Mouse (Mus musculus): Measurements from ENCODE around the gene Fam192a.

The Fam192a gene

DNA sequence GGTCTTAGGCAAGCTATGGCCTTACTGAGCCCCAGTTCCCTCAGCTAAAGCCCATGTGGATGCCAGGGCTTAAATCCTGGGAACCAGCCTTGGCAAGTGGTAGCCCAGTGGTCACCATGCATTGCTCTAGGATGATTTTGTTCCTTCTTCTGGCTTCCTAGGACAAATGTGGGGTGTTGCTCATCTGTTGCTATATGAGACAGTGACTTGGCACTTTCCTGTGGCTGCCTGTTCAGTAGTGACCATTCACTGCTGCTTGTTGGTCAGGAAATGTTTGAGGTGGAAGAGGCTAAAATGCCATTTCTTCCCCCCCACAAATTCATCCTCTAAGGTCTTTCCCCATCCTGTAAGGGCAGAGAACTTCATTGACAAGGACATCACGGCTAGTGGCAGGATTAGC is 32.4 kb downstream of the Fam192a start:
- DNase-seq, result no peak

DNA sequence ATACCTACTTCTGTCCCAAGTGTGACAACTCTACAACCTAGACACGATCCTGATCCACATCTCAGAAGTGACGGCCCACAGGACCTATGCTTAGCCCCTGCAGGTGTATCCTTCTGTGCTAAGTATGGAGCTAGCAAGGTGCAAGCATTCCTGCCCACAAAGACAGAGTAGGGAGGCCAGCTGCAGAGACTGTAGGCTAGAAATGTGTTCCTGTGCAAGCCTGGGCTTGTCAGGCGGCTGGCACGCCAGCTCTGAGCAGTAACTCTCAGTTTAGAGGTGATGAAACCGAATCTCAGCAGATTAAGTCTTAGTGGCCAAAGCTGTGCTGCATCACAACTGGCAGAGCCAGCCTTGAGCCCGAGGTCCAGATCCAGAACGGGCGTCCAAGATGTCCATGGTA is 33.7 kb downstream of the Fam192a start:
- DNase-seq, result no peak

DNA sequence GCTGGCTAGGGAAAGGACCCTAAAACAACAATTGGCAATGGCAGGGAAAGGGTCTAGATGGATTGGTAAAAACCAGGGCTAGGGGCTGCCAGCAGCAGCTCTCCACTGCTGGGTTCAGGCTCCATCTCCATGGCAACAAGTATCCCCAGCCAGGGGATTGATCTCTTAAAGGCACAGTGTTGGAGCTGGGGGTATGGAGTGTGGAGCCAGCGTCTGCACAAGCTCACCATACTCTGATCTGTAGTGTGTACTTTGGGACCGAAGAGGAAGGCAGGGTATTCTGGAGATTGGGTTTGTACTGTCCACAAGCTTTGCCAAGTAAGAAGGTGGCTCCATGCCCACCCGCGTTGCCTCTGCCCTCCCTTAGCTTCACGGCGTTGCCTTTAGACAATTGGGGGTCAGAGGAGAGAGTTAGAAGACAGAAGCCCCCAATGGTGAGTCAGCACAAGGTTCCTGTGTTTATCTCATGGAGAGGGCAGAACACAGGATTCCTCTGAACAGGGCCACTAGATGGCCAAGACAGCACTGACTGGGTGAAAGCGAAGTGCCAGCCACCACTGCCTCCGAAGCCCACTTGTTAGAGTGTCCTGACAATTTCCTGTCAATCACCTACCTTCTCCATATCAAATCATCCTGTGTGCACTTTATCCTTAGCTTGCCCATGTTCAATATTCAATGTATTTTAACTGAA is 34.5 kb downstream of the Fam192a start:
- DNase-seq, result no peak

DNA sequence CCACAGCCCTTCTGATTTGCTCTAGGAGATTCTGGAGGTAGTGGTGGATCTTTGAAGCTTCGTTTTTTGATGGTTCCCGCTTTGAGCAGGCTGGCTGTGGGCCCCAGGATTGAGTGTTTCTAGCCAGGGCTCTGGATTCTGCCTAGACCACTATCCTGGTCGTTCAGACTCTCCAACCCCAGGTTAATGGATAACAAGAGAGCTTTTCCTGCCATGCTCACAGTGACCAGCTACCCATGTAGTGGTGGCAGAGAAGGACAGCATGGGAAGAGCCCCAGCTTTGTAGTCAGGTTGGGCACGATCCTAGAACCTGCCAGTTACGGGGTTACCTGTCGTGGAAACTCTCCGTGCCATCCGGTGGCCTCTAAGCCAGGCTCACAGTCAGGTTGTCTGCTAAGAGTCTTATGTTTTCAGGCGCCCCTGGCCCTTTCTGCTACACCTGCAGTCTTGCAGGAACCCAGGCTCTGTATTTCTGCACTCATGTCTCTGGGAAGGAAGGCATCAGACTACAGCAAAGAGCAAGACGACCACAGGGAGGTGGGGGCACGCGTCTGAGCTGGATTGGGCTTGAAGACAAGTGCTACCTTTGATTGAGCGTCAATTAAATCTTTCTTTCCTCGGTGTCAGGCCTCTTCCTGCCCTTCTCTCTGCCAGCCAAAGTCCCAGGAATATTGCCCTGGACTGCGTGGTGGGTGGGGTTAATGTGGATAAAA is 35.2 kb downstream of the Fam192a start:
- no peak for DNase-seq

DNA sequence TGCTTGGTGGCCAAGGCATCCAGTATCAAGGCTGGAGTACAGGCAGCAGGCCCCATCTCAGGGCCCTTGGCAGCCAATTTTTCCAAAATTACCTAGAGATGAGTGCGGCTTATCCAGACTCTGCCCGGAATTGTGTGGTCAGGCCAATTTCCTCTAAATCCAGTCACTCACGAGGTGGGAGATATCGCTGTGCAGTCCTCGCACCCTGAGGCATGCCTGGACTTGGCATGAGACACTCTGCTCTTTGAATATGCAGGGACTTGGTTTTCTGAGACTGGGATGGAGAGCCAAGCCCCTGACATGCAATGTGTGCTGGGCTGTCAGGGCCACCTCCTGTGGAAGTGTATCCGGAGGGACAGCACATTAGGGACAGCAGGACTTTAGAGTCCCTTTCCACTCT is 35.8 kb downstream of the Fam192a start:
- DNase-seq, result no peak

DNA sequence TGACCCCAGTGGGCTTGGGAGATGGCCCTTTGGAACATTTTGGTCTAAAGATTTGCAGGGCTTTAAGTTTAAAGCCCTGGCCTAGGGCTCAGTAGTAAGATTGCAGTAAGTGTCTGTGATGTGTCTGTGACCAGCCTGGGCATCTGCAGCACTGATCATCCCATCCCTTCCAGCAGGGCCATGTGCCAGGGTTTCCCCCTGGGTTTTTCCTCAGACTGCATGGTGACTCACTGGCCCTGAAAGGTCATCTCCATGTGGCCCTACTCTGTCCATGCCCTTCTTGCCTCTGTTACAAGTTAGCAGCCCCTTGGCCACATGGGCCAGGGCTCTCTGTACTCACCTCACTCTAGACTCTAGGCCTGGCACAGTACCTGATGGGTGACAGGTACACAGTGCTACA is 37.4 kb downstream of the Fam192a start:
- DNase-seq, result no peak

DNA sequence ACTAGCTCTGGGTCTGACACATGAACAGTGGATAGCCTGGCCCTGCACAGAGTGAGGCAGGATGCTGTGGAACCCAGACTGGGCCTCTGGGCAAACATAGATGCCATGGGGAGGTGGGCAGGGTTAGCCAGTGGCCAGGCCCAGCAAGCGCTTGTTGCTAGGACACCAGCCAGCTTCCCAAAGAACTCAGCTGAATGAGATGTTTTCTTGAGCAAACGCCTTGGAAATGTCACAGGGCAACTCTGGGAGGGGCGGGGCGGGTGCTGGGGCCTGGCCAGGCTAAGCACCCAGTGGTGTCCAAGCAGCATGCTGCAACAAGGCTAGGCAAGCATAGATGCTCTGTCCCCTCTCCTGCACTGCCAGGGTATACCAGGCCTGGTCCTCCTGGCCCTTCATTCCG is 40.5 kb downstream of the Fam192a start:
- no peak for DNase-seq

DNA sequence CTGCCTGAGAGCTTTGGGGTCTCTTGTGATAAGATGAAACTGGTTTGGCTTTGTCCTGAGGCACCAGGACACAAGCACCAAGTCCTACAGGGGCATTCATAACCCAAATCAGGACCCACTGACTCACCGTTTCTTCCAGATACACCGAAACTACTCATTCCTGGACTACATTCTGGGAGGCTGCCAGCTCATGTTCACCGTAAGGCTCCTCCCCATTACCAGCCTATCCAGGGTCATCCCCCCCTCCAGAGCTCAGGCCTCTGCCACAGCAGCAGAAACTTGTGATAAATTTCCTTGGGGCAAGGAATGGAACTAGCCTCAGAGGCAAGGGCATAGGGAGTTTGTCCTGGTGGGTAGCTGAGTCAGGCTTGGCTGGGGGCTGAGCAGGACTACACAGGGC is 44.5 kb downstream of the Fam192a start:
- no peak for DNase-seq

DNA sequence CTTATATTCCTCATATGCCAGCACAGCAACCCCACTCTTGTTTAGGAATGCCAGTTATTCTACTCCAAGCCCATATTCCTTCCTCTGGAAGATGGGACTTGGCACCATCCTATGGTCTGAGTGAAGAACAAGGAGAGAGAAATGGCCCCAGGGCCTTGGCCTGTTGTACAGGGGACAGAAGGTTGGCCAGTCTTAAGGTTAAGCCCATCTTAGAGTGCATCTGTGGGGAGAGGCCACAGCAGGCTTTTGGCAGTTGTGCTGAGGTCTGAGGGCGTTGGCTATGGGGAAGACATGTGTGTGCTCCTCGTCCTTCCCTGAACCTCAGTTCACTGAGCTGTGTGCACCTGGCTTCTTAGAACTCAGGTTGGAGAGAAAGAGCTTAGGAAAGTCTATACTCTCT is 49.1 kb downstream of the Fam192a start:
- no peak for DNase-seq

DNA sequence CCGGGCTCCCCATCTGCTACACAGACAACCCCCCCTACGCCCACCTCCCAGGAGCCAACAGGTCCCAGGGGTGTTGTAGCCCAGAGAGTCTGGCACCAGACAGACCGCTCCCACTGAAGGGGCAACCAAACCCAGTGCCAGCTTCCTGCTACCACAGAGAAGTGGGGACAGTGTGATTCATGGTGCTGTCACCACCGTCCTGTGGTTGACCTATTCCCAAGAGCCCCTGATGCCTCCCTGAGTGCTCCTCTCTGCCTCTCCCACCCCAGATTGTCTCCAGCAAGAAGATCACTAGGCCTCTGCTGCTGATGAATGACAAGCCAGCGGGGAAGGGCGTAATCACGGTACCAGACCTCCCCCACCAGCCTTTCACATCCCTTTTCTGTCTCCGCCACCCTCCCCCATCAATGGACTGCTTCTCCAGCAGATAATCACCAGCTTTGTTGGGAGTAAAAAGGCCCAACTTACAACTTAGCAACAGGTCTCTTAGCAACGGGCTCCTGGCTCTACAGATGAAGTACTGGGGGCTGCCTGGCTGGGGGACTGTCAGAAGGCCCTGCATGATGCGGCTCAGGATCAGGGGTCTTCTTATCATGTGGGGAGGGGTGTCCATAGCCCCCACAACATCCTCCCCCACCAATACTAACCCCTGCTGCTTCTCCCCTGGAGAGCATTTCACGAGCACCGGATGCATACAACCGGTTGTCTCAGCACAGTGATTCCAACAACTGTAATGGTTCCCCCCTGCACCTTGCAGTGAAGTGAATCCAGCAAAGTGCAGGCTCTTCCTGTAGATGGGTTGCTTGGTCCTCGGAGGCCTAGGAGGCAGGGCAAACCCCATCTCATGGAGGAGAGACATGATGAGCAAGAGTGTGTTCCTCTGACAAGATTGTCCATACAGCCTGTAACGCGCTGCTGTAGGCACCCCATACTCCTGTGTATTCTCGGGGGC is 50.0 kb downstream of the Fam192a start:
- no peak for DNase-seq

DNA sequence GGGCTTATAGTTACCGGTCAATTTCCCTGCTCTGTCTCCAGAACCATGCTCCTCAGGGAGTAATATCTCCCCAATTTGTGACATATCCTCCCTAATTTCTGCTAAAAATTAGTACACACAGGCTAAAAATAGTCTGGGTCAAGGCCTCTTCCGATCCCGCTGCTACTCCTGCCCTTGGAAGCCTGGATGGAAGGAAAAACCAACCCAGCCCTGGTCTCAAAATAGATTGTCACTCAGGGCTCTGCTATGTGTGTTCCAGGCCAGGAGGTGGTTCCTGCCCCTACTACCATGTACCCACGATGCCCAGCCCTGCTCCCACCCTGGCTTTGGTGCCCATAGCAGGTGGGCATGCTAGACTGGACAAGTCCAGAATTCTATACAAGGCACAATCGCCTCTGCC is 51.8 kb downstream of the Fam192a start:
- no peak for DNase-seq

DNA sequence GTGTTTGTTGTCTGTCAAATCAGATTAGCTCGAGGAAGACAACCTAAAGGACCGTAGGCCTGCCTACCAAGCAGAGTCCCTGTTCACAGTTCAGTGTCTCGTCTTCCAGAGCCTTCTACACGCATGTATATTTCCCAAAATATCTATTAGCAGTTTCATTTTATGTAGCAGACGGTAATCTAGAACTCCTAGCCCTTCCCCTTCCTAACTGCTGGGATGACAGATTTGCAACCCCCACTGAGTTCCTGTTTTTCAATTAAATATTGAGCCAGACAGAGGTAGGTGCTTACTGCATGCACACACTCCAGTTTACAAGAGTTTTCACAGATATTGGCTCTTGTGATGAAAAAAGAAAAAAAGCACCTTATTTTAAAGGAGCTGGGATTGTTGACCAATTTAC is 52.3 kb downstream of the Fam192a start:
- DNase-seq, result no peak

DNA sequence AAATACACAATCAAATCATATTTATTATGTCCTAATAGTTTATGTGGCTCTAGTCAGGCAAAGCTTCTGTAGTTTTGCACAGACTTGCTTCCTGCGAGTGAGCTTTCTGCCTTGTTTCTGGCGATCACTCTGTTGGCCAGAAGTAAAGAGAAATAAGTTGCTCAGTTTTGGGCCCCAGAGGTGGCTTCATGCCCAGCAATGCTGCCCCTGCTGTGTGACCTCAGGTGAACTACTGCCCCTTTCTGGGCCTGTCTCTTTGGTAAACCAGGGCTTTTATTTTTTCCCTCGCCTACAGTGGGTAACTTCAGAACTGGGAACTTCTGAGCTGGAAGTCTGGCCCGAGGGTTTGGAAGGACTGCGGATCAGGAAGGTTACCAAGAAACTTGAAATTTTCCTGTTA is 52.8 kb downstream of the Fam192a start:
- no peak for DNase-seq

DNA sequence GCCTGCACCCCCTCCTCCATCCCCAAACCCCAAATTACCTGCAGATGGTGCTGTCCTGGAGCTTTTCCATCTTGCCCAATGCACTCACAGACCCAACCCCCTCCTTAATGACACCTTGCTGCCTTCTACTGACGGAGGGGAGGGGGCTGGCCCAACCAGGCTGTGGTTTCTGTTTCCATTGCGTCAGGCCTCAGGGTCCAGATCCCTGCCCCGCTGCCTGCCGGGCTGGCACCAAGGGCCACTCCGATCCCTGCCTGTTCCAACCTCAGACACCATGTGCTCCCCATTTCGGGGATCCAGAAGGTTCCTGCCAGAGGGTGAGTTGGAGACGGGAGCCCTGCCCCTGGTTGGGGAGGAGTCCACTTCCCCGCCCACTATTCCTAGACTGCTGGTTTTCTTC is 57.8 kb downstream of the Fam192a start:
- DNase-seq, result no peak

DNA sequence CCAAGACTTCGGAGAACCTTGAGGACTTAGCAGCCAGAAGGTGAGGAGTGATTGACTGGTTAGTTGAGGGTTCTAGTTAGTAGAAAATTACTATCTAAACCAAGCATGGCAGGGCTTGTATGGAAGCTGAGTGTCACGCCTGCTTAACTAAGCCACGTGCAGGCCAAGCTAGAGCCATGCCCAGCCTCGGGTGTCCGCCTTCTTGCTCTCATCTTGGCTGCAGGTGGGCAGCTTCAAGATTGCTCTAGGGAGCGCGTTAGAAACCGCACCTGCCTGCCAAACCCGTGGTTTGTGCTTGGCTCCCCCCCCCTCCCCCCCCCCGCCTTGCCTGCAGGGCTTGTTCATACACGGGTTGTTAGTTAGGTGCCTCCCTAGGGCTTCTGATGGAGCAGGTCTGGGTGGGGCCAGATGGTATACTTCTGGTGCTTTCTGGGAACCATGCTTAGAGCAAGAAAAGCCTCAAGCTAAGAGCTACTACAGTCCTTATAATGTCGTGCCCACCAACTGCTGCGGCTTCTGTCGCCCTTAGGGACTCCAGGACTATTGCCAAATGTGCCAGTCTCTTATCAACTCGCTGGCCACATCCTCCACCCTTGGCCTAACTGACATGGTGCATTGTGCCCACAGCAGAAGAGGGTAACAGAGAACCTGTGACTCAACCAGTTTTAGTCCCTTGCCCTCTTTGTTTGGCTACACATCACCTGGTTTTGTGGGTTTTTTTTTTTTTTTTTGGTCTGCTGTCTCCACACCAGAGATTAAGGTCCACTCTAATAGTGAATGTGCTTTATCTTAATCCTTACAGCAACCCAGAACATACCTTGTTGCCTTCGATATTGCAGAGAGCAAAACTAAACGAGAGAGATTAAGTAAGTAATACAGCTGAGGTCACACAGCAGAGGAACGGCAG is 60.7 kb downstream of the Fam192a start:
- DNase-seq, result no peak

DNA sequence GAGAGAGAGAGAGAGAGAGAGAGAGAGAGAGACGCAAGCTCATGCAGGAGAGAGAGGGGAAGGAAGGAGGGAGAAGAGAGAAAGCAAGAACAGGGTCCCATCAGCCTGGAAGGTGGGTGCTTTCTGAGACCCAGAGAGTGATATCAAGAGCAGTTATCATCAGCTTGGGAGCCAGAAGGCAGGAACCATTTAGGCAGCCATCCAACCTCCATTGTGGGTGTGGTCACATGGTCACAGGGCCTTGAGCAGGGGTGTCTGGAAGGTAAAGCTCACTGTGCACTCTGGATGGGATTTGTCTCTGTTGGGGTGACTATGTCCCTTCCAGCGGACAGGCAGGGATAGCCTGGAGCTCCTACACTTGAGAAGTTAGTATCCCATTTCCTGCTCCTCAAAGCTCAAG is 61.8 kb downstream of the Fam192a start:
- no peak for DNase-seq

DNA sequence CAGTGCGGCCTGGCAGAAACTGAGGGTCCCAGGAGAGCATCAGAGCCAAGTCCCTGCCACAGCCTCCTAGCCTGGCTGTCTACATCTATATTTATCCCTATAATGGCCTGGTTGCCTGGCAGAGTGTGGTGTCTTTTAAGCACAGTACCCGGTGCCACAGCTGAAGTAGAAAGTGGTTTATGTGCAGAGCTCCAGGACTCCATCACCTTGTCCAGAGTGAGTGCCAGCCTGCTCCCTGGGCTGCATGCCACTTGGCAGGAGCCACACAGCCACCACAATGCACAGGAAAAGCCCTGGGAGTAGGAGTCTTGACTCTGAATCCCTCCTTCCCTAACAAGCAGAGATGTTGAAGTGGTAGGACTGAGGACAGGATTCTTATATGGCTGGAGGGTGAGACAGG is 64.3 kb downstream of the Fam192a start:
- no peak for DNase-seq

DNA sequence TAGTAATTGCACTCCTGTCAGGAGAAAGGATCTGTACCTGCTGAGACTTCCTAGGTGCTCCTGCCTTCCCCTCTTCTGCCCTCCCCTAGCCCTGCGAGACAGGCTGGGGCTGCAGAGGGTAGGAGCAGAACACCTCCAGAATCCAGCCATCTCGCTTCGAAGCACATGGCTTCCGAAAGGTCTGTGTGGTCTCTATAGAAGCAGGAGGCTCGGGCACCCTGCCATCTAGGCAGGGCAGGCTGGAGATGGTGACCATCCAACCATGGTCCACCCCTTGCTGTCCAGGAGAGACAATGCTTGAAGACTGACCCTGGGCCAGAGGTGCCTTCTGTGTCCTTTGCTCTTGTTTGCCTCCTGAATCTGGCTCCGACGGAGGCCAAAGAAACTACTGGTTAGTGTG is 66.2 kb downstream of the Fam192a start:
- DNase-seq, result no peak

DNA sequence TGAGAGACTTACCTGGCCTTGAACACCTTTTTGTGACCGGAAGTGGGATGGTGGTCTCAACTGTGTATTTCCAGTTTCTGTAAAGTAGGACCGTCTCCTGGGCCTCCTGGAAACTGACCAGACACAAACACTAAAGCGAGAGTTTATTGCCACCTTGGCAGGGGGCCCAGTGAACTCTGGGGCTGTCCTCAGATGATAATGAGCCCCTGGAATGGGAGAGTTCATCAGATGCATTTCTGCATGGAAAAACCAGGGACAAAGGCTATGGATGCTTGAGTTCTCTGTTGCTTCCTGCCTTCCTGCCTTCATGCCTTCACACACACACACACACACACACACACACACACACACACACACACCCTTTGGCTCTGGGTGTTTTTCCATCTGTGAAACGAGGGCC is 67.2 kb downstream of the Fam192a start:
- DNase-seq, result no peak

DNA sequence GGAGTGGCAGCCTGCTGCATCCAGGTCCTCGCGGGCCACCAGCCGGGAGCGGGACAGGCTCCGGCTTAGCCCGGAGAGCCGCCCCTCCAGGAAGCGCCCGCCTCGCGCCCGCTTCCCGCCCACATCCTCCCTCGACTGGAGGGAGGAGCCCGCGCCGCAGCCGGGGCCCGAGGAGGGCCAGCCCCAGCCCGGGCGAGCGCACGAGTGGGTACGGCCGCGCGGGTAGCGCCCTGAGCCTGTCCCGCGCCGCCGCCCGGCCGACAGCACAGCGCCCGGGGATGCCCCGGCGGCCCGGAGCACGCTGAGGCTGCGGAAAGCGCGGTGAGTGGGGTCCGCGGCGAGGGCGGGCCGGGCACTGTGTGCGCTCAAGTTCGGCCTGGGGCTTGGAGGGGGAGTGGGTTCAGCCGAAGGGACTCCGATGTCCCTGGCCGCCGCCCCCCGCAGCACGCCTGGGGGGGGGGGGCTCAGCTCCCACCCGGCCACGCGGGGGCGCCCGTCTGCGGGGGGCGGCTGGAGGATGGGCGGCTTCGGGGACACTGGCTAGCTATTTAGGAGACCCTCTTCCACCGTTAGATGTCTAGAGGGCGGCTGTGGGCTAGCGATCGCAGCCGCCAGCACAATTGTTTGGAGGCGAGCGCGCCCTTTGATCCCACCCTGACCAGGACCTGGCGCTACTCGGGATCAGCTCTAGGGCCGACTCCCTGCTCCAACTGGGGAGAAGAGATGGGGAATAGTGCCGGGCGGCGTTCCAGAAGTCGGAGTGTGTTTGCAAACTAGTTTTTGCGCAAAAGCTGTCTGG is 68.7 kb downstream of the Fam192a start, which contains the start of gene Cpne2:
Gene Cpne2 (plus strand): TSS at position 118 of the 799 bp plus-strand sequence.
- DNase-seq, result peak; percentile 69

DNA sequence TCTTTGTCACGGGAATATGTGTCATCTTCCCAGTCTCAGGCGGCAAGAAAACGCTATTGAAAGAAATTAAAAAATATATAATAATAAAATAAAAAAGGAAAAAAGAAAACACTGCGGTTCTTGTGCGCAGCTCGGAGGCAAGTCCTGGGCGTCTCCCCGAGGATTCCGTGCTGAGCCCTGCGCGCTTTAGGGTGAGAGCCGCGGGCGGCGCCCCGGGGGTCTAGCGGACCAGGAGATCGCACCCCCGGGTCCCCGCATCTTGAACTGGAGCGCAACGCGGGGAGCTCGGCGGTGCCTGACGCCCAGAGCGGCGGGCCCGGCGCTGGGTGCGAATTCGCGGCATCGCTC is 69.3 kb downstream of the Fam192a start:
- no peak for DNase-seq

DNA sequence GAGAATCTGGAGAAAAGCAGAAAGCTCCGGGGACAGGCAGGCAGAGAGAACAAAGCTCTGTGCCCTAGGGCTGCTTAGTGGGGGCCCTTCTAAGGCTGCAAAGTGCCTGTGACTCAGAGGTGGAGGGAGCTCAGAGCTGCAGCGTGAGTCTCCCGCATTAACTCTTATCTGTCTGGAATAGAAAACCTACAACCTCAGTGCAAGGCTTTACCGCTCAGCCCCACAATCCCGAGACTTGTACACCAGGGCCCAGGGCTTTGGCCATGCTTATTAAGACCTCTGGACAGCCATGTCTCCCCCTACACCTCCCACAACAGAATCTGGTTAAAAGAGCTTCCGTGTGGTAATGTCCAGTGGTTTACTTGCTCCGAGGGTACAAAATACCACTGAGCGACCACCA is 69.8 kb downstream of the Fam192a start:
- DNase-seq, result no peak
